Comparison of ENCODE assay signal across 1 mouse cellular context in the genomic region with DNA sequence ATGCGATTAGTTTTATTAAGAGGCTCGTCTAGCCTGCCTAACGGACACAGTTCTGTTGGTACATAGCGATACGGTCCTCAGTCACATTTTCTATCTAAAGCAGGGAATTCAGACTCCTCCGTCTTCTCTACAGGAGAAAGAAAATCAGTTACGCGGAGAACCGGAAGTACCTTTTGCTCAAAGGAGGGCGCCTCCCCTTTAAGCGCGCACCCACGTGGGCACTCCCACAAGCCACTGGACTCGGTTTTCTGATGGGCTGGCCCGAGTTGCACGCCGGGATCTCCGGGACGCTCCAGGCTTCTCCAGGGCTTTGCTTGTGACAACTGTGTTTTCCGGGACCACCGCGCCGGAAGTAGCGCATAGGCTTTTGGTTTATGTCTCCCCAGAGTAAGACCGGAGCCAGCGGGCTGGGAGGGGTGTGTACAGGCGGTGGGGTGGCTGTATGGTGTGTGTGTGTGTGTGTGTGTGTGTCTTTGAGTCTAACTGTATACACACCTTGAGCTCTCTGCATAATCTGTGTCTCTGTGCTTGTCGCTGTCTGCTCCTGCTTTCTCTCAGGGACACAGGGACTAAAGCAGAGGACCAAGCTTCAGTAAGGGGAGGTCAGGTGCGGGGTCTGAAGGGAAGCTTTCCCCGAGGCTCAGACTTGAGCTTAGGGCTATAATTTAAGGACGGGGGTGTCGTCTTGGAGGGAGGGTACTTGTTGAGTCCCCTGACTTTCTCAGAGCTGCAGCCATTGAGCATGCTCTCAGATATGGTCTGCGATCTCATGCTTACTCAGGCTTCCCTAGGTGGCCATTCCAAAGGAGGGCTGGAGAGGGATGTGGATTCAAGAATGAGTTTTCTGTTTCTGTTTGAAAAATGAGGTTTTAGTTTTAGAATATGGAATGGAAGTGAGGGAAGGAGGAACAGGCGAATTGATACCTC.
TF ChIP-seq lines count a peak whose summit lies in the region.

Gene Zfp59 (plus strand): TSS at position 285 of the 927 bp plus-strand sequence.

TF ChIP-seq in CH12.LX, 34 proteins besides CTCF, POLR2A, EP300 and RAD21:
- TF ChIP-seq MYC (IDR thresholded peaks at IDR 0.05; ENCODE audit: low read depth, low read length) (peak; percentile 85; the same call in 1 of the 2 replicates), HCFC1 (IDR thresholded peaks at IDR 0.05; ENCODE audit: low read depth, low read length) (peak; percentile 77), UBTF (IDR thresholded peaks at IDR 0.05; ENCODE audit: low read depth, low read length) (no peak), ZKSCAN1 (IDR thresholded peaks at IDR 0.05; ENCODE audit: borderline replicate concordance, low read depth, low read length) (no peak), ZMIZ1 (IDR thresholded peaks at IDR 0.05; ENCODE audit: low read depth, low read length) (no peak), CHD2 (IDR thresholded peaks at IDR 0.05; ENCODE audit: low read length) (no peak), ETS1 (conservative IDR thresholded peaks at IDR 0.05; ENCODE audit: low read depth, low read length) (0 out of 2 replicates have a peak, but pooled peaks have one; percentile 16), IRF4 (IDR thresholded peaks at IDR 0.05; ENCODE audit: low read depth, low read length) (peak; percentile 48; the same call in 1 of the 2 replicates), BHLHE40 (IDR thresholded peaks at IDR 0.05; ENCODE audit: low read depth, low read length) (no peak), E2F4 (IDR thresholded peaks at IDR 0.05; ENCODE audit: insufficient replicate concordance, low read depth, low read length) (no peak), SIN3A (IDR thresholded peaks at IDR 0.05; ENCODE audit: low read length) (peak; percentile 90), ZC3H11A (IDR thresholded peaks at IDR 0.05; ENCODE audit: low read depth, low read length) (no peak), ZNF384 (IDR thresholded peaks at IDR 0.05; ENCODE audit: low read depth, low read length) (no peak), USF2 (conservative IDR thresholded peaks at IDR 0.05; ENCODE audit: low read depth, low read length) (peak; percentile 77), USF1 (IDR thresholded peaks at IDR 0.05; ENCODE audit: low read depth, low read length) (peak; percentile 86), MAX (IDR thresholded peaks at IDR 0.05; ENCODE audit: low read length) (peak; percentile 89), MEF2A (IDR thresholded peaks at IDR 0.05; ENCODE audit: borderline replicate concordance, low read depth, low read length) (no peak), JUN (IDR thresholded peaks at IDR 0.05; ENCODE audit: insufficient read depth, low read depth, low read length) (no peak), TCF12 (IDR thresholded peaks at IDR 0.05; ENCODE audit: low read depth, low read length) (peak; percentile 89), PAX5 (IDR thresholded peaks at IDR 0.05; ENCODE audit: low read length) (no peak), ELF1 (IDR thresholded peaks at IDR 0.05; ENCODE audit: low read depth, low read length) (peak; percentile 91), NRF1 (IDR thresholded peaks at IDR 0.05; ENCODE audit: low read depth, low read length) (peak; percentile 41; the same call in 1 of the 2 replicates), TBP (conservative IDR thresholded peaks at IDR 0.05; ENCODE audit: low read depth, low read length) (peak; percentile 96), NELFE (IDR thresholded peaks at IDR 0.05; ENCODE audit: low read depth, low read length) (peak; percentile 82), KAT2A (IDR thresholded peaks at IDR 0.05; ENCODE audit: insufficient replicate concordance, low read length) (peak; percentile 63; the same call in 1 of the 2 replicates), MXI1 (IDR thresholded peaks at IDR 0.05; ENCODE audit: low read depth, low read length) (peak; percentile 96), SMC3 (IDR thresholded peaks at IDR 0.05; ENCODE audit: low read depth, low read length) (no peak), MAFK (IDR thresholded peaks at IDR 0.05; ENCODE audit: insufficient replicate concordance, low read length) (no peak), POLR2AphosphoS2 (IDR thresholded peaks at IDR 0.05; ENCODE audit: low read depth, low read length) (peak; percentile 68; the same call in 1 of the 2 replicates), CHD1 (IDR thresholded peaks at IDR 0.05; ENCODE audit: low read depth, low read length) (peak; percentile 80; the same call in 1 of the 2 replicates)
